Mouse (Mus musculus): ENCODE measurements at regions not wholly inside any gene's neighbourhood (a gene's known extent, or its start where the extent isn't known, plus 50 kb on each side); places are given as distances from the start of the nearest gene placed in this dataset.
A peak's percentile ranks its signal among the peaks of the same experiment; 100 is the strongest.
"Not testable (repeated sequence)": the region's sequence is repeated elsewhere in the genome, so short reads cannot be mapped to it uniquely, and the experiment has no call there.

GRCm38 (mm10) chr10:30470831-30471230, 129.7 kb downstream of the Trmt11 start:
- no peak for DNase-seq (ENCODE audit: low spot score in 2 of 2)

- no peak for DNase-seq (ENCODE audit: low spot score in 2 of 2)
These were observed 149.9 kb downstream of the Trmt11 start for GRCm38 (mm10) chr10:30450616-30451015.

GRCm38 (mm10) chr10:30447057-30447456, 153.5 kb downstream of the Trmt11 start:
- no peak for DNase-seq (ENCODE audit: low spot score in 2 of 2)

- DNase-seq (ENCODE audit: low spot score in 2 of 2) = peak in 1 of 2 experiments; percentile 9
These were observed 154.0 kb downstream of the Trmt11 start for GRCm38 (mm10) chr10:30446572-30446971.

- DNase-seq (ENCODE audit: low spot score in 2 of 2) = no peak
These were observed 160.7 kb downstream of the Trmt11 start for GRCm38 (mm10) chr10:30439802-30440201.

GRCm38 (mm10) chr10:30426420-30426923, 174.1 kb downstream of the Trmt11 start:
- no peak for DNase-seq (ENCODE audit: low spot score in 2 of 2)

- no peak for DNase-seq (ENCODE audit: low spot score in 2 of 2)
These were observed 181.0 kb downstream of the Trmt11 start for GRCm38 (mm10) chr10:30419391-30420043.

DNA sequence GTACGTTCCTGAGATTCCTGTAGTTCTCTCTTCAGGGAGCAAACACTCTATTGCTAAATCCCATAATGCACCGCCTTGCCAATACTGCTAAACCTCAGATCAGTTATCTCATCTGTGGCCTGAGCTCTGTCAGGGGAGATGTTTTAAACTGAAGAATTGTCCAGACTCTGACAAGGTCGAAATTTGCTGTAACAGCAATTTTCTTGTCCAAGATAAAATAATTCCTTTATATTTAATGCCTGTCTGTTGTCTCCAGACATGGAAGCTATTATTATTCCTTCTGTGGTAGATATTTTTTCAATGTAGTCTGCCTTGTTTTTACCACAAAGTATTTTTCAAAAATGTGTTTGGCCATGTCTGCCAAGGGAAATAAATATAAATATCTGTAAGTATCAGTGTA, 184.2 kb downstream of the Trmt11 start:
- no peak for DNase-seq (ENCODE audit: low spot score in 2 of 2)

DNA sequence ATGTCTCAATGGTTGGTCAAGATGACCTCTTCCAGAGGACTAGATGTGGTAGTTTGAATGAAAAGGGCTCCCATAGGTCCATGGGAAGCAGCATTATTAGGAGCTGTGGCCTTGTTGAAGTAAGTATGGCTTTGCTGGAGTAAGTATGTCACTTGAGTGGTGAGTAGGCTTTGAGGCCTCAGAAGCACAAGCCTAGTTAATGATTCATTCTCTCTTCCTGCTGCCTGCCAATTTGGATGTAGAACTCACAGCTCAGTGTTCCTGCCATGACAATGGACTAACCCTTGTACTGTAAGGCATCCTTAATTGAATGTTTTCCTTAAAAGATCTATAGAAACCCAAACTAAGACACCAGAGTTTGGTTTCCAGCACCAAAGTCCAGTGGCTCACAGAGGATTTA, 188.8 kb downstream of the Trmt11 start:
- DNase-seq (ENCODE audit: low spot score in 2 of 2) = no peak

DNA sequence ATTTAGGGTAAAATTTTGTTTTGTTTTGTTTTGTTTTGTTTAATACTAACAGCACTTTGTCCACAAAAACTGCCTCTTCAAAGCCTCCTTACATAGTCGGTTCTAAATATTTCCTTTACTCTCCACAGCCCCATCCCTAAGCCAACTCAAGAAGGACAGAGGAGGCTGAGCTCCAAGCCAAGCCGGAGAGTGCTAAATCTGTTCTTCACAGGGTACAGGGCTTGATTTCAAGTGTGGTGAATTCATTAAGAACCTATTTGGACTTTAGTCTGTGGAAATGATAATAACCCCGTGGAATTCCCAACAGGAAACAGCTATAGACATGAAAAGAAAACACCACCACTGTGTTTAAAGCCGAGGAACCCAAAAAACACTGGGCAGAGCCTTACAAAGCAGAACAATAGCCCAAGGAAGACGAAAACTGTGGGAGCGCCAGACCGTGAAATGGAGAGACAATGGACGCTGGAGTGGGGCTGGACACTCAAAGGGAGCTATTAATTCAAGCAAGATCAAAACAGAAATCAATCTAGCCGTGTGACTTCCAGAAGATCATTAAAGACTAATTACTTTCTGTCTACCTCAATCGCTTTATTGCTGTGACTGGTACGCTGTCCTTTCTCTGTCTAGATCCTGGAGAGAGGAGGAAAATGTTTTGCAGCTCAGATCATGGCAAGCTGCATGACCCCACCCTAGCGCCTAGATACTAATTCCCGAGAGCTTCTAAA, 194.7 kb downstream of the Trmt11 start:
- no peak for DNase-seq (ENCODE audit: low spot score in 2 of 2)

DNA sequence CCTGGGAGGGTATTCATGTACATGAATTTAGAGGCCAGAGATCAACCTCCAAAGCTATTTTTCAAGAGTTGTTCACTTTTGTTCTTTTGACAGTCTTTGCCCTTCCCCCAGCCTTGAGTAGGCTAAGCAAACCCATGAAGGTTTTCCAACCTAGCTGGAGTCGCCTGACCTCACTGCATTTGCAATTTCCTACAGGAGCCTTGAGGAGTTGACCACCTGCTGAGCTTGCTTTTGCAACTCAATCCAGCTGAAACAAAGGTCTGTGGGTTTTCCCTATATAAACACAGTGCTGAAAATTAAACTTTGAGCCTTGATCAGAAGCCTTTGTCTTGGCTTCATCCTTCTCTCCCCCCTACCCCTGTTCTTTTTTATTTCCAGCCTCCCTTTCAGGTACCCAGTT, 170.2 kb upstream of the Cenpw start:
- DNase-seq (ENCODE audit: low spot score in 2 of 2) = no peak

DNA sequence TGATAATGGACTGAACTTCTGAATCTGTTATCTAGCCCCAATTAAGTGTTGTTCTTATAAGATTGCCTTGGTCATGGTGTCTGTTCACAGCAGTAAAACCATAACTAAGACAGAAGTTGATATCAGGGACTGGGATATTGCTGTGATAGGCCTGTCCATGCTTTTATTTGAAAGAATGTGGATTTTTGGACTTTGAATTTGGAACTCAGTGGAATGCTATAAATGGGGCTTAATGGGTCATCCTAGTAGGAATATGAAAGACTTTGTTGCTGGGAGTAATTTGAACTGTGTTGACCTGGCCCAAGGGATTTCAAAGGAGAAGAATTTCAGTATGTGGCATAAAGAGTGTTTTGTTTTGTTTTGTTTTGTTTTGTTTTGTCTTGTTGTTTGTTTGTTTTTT, 160.5 kb upstream of the Cenpw start:
- DNase-seq (ENCODE audit: low spot score in 2 of 2) = not testable (repeated sequence)

DNA sequence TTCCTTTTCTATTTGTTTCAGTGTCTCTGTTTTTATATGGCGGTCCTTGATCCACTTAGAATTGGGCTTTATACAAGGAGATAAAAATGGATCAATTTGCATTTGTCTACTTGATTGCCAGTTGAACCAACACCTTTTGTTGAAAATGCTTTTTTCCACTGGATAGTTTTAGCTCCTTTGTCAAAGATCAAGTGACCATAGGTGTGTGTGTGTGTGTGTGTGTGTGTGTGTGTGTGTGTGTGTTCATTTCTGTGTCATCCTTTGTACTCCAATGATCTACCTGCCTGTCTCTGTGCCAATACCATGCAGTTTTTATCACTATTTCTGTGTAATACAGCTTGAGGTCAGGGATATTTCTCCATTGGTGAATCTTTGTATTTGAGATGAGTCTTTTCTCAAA, 158.7 kb upstream of the Cenpw start:
- DNase-seq (ENCODE audit: low spot score in 2 of 2) = no peak

DNA sequence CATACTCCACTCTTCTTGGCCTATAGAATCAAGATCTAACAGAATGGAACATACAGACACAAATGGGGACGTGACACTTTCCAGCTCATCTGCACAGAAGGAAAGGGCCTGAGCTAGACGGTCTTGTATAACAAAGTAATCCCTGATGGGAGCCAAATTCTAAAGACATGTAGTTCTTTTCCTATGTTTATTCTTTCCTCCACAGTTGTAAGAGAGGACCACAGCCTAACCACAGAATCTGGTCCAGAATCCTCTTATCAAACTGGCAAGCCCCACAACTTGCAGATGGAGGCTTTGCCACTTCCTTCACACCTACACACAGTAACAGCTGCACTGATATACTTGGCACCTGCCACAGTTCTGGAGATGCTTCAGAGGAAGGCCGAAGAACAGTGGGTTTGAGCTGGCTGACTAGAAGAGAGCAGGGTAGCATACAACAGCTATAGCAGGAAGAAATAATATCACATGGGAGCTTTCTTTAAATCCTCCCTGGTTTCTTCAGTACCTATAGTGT, 142.7 kb upstream of the Cenpw start:
- peak; percentile 7 to 9 for DNase-seq (ENCODE audit: low spot score in 2 of 2)

DNA sequence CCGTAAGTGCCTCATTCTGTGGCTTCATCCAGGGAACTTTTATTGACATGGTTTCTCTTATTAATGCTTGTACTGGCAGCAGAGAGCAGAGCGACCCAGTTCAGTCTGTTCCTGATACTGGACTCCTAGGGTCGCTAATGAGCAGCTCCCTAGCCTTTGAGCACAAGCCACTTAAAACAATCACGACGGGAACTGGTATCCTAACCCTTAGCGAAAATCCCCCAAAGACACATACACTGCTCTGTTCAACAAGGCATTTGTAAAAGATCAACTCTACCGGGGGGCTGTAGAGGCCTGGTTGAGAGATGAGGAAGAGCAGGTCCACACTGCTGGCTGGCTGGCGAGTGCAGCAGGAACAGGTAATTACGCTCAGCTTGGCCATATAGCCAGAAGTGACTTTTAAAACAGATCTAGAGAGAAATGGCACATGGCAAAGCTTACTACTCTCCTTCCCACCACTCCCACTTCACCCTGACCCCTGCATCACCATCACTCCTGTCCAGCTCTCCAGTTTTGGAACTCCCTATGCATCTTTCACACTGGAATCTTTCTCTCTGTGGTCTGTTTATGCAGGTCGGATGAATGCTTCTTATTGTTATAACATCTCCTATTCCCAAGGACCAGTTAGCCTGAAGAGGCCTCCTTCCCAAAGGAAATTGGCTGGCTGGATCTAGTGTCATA, 128.1 kb upstream of the Cenpw start:
- no peak for DNase-seq (ENCODE audit: low spot score in 2 of 2)

DNA sequence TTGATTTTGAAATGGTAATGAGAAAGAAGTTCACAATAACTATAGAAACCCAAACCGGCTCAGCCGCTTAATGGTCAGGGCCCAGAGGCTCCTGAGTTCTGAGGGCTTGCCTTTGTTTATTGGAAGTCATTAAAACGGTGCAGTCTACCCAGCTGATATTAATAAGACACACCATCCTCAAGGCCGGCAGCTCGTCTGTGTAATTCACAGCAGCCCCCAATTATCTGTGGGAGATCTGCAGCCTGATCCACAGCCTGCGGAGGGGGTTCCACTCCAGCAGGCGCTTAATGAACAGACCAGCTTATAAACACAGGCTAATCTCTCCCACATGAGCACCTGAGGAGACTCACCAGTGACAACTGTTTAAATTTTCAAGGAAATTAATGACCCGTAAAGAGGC, 127.5 kb upstream of the Cenpw start:
- DNase-seq (ENCODE audit: low spot score in 2 of 2) = no peak

- no peak for DNase-seq (ENCODE audit: low spot score in 2 of 2)
These were observed 126.5 kb upstream of the Cenpw start for GRCm38 (mm10) chr10:30326861-30327260.

DNA sequence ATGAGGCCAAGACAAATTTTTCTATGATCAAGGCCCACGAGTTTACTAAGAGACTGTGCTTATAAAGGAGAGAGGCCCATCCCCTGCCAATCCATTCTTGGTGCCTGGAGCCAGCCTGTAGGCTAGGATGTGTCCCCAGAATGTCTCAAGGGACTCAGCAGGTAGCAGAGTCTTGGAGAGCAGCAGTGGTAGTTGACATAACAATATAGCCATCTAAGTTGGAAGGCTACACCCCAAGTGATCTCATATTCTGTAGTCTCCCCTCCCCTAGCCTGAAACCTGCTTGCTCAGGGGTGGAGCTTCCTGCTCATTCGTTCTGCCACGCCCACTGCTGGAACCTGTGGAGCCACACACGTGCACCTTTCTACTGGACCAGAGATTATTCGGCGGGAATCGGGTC, 95.5 kb upstream of the Cenpw start:
- not testable (repeated sequence) for DNase-seq (ENCODE audit: low spot score in 2 of 2)

GRCm38 (mm10) chr10:30281666-30282065, 81.3 kb upstream of the Cenpw start:
- no peak for DNase-seq (ENCODE audit: low spot score in 2 of 2)

- DNase-seq (ENCODE audit: low spot score in 2 of 2) = no peak
These were observed 80.1 kb upstream of the Cenpw start for GRCm38 (mm10) chr10:30280451-30280850.

GRCm38 (mm10) chr10:30279978-30280377, 79.6 kb upstream of the Cenpw start:
- no peak for DNase-seq (ENCODE audit: low spot score in 2 of 2)

DNA sequence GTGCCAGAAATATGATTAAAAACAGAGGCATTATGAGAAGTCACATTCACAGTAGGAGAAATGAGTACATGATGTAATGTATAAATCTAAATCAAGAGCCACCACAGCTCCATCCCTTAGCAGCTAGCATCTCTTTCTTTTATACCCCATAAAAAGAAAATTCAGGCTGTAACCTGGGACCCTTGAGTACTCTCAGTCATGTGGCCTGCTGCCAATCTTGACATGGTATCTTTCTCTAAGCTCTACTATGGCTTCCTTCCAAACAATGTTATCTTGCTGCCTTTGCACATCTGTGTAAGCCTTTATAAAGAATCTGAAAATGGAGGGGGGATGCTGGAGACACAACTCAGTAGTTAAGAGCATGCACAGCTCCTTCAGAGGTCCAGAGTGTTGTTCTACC, 78.6 kb upstream of the Cenpw start:
- no peak for DNase-seq (ENCODE audit: low spot score in 2 of 2)

DNA sequence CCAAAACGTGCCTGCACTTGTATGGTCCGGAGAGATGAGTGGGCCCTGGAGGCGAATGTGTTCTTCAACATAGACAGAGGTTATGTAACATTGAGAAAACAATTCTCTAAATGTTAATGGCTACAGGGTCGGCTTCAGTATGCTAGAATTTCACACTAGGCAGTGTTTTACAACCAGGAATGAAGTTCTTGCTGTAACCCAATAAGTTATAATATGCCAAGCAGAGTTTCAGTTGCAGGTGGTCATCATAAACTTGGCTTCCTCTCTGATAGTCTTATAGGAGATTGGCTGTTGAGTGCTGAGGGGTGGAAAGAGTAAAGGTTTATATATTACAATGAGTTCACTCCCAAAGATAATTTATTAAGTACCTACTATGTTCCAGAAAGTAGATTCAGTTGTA, 64.8 kb upstream of the Cenpw start:
- DNase-seq (ENCODE audit: low spot score in 2 of 2) = no peak
